Mouse (Mus musculus) retina, adult 2 months (tissue): ENCODE data around the gene Usp9x.
A peak's percentile ranks its signal among the peaks of the same experiment; 100 is the strongest.

ENCODE experiments used
- DNase-seq: peaks from one replicate; pipeline ENCODE4 v3.0.0-alpha.2; 2012; ENCODE audit warnings: low read depth, low spot score

The Usp9x gene

DNA sequence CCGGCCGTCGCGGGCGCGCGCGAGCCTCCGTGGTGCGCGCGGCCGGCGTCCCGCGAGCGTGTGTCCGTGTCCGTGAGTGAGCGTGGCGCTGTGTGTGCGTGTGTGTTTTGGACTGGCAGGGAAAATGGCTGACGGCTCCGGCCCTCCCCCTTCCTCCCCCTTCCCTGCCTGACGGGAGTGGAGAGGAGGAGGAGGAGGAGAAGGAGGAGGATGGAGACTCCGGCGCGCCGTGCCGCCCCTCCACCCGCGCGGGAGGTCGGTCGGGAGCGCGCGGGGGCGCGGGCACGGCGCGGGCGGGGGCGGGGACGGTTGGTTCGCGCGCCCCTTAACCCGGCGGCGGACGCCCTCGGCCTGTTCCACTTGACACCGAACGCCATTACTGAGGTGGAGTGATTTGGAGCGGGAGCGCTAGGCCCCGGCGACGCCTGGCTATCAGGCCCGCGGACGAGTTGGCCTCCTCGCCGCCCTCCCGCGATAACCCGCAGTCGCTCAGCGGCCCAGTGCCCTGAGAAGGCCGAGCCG, 1.2 kb downstream of the Usp9x start:
- DNase-seq, result peak; percentile 37

DNA sequence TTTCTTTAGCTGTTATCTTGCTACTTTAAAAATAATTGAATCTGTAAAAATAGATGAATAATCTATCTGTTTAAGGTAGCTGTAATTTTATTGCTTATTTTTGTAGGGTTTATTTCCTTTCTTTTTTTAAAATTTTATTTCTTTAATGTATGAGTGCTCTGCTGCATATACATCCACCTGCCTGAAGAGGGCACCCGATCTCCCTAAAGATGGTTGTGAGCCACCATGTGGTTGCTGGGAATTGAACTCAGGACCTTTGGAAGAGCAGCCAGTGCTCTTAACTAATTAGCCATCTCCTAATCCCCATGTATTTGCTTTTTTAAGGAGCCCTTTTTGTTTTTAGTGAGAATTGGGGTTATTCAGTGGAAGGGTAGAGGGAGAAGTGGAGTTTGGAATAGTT, 14.3 kb downstream of the Usp9x start:
- DNase-seq, result no peak

DNA sequence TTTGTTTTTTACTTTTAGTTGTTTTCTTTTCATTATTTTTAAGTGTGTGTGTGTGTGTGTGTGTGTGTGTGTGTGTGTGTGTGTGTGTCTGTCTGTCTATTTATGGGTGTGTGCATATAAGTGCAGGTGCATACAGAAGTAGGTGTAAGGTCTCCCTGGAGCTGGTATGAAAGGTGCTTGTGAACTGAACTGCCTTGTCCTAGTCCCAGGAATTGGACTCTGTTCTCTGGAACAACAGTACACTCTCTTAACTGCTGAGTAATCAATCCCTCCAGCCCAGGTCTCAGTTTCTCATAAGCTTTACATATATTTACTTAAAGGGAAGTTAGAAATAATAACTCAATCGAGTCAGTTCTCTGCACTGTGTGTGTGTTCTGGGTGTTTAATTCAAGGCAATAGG, 25.7 kb downstream of the Usp9x start:
- no peak for DNase-seq

DNA sequence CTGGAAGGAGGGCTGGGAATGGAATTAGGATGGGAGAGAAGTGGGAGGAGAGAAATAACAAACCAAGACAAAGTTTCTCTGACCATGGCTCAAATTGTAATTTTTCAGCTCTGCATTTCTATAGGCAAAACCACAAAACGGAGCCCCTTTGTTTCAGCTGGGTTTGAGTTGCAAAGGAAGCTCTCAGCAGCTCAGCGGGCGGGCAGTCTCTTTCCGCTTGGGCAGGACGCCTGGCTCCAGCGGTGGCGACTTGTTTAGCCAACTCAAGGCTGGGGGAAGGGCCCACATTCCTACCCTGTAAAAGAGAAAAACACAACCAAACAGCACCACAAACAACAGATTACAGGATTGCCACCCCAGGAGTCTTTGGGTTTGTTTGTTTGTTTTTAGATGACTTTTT, 135.2 kb downstream of the Usp9x start:
- DNase-seq, result no peak

DNA sequence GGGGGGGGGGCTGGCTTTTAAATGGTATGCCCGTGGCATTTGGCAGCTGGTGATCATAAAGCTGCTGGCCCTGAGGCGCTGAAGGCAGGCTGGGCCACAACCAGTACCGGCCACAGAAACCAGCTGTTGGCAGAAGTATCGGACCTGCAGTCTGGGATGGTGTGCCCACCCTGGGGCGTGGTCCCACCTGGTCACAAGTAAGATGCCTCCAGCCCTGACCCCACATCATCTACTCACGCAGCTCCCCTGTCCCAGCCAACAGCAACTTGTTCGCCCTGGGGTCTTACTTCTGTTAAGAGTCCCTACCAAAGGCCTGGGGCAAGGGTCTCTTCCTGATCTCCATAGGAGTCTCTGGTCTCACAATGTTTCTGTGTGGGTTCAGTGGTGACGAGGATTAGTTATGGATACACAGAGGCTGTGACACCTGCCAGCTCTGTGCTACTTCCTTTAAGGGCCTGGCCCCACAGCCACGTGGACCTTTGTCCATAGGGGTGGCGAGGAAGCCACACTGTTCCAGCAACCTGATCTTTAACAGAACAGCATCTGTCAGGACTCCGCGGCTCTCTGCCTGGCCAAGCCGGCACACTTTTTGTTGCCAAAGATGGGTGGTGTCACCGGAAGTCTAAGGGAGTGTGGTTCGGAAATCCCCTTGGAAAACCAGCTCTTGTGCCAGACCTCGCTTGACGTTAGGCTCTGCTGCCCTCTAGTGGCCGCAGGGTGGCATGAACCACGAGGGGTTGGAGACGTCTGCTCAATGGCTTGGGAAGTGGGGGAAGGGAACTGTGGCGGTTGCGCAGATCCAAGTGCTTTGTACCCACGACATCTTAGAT, 136.4 kb downstream of the Usp9x start:
- DNase-seq, result peak; percentile 74

DNA sequence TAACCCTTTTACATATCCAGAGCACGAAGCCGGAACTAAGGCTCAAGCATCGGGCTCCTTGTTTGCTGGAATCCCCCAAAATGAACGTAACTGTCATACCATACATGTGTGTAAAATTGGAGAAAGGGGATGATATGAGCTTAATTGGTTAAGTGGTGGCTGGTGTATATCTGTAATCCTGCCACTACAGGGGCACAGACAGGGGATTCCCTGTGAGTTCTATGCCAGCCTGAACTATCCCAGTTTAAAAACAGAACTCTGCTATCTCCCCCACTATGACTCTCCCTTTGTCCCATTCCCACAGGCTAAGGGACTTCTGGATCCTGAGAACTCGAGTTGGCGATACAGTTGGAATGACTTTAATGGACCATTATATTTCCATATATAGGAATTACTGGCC, 137.1 kb downstream of the Usp9x start:
- DNase-seq, result no peak

DNA sequence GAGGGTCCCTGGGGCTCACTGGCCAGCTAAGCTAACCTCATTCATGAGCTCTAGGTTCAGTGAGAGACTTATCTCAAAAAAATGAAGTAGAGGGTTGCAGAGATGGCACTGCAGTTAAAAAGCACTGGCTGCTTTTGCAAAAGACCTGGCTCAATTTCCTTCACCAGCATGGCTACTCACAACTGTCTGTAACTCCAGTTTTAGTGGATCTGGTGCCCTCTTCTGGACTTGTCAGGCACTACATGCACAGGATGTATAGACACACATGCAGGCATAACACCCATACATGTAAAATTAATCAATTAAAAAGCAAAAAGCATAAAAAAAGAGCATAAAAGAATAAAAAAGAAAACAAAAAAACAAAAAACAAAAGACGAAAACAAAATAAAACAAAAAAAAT, 143.0 kb downstream of the Usp9x start:
- DNase-seq, result no peak
